Mouse (Mus musculus) olfactory bulb, adult 2 months (tissue): ENCODE data around the gene Gm4744. TPM values are rescaled to one million over a fixed set of nuclear protein-coding genes. Genes with fewer than 3 reads are reported as not detected.
"Not testable (repeated sequence)": the region's sequence is repeated elsewhere in the genome, so short reads cannot be mapped to it uniquely, and the experiment has no call there.

Source experiments
- H3K27ac ChIP-seq: fragments of 200-500 bp; 2 replicates; pipeline ENCODE4 v1.5.1; 2012; ENCODE audit warnings: low read depth, low read length; ENCODE audit not compliant: insufficient read depth
- H3K4me1 ChIP-seq: fragments of 200-500 bp; 2 replicates; pipeline ENCODE4 v1.6.1; 2012; ENCODE audit warnings: low read length; ENCODE audit not compliant: control insufficient read depth, insufficient read depth
- H3K4me3 ChIP-seq: fragments of 200-500 bp; 2 replicates; pipeline ENCODE4 v1.5.1; 2012; ENCODE audit warnings: mild to moderate bottlenecking, low read depth, low read length, moderate library complexity; ENCODE audit not compliant: insufficient read depth
- CTCF ChIP-seq: fragments of 200-500 bp; IDR thresholded peaks from 2 replicates; pipeline ENCODE4 v1.5.1; 2012; ENCODE audit warnings: low read depth, mild to moderate bottlenecking, low read length, moderate library complexity; ENCODE audit not compliant: insufficient read depth
- POLR2A ChIP-seq: fragments of 200-500 bp; IDR thresholded peaks from 2 replicates; pipeline ENCODE4 v1.6.1; 2012; ENCODE audit warnings: mild to moderate bottlenecking, low read depth, low read length, moderate library complexity; ENCODE audit not compliant: insufficient read depth
- WGBS: fragments of 180-500 bp; shearing (Covaris S2); methylation state at CpG from one replicate; pipeline ENCODE4 v1.1.7; 2018; 5-methylcytosine and 5-hydroxymethylcytosine counted together
- polyA plus RNA-seq: library from polyadenylated mRNA; stranded (reverse); fragments of >200 nt; gene quantifications from 2 replicates; pipeline ENCODE4 v1.2.4, GENCODE M21; 2012; ENCODE audit warnings: low replicate concordance; ENCODE audit not compliant: missing spikeins, insufficient read depth, insufficient read length

Gm4744 gene
- not detected in 2 replicates for polyA plus RNA-seq

DNA sequence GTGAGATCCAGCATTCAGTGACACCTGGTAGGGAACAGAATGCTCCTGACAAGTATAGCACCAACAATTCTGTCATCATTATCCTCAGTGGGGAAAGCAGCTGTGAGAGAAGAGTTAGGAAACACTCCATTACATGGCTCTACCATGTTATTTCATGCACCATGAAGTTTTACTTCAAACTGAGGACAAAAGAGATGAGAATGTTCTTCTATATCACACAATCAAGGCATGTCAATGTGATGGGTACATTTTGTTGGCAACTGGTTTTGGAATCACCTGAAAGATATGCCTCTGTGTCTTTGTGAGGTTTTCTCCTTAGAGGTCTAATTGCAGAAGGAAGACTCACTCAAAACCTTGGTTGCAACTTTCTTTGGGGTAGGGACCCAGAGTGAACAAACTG is at the start of gene Gm4744:
TSS of gene Gm4744 (minus strand) at position 101 of the 400 bp plus-strand sequence.
- H3K27ac ChIP-seq: no peak within 1 kb of the TSS
- TF ChIP-seq POLR2A: no peak
- TF ChIP-seq CTCF: no peak
- H3K4me3 ChIP-seq: no peak within 1 kb of the TSS
- no peaks in the 10 kb centered on the region for H3K4me1 ChIP-seq

DNA sequence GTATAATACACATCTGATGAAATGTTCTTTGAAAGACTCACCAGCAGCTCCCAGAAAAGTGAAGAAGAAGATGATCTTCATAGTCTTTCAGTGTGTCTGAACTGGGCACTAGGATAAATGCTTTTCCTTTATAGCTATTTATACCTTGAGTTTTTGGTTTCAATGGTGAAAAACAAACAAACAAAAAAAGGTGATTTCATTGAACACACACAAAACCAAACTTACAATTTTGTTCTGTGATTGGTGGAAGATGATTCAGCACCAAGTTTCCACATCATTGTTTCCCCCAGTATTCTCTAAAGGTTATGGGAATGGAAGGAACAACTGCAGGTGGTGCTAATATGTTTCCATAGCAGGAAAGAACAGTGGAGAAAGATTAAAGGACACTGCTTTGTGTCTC is 47.7 kb upstream of the Gm4744 start, which contains the start of gene Gm2663:
TSS of gene Gm2663 (minus strand) at position 101 of the 400 bp plus-strand sequence.
- H3K4me1 ChIP-seq, H3K4me3 ChIP-seq, H3K27ac ChIP-seq: not testable (repeated sequence)

DNA sequence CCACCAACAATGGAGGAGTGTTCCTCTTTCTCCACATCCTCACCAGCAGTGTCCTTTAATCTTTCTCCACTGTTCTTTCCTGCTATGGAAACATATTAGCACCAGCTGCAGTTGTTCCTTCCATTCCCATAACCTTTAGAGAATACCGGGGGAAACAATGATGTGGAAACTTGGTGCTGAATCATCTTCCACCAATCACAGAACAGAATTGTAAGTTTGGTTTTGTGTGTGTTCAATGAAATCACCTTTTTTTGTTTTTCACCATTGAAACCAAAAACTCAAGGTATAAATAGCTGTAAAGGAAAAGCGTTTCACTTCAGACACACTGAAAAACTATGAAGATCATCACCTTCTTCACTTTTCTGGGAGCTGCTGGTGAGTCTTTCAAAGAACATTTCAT is 12.8 kb upstream of the Gm4744 start, which contains the start of gene 1810009J06Rik:
TSS of gene 1810009J06Rik (plus strand) at position 301 of the 400 bp plus-strand sequence.
- not testable (repeated sequence) for H3K4me1 ChIP-seq, H3K27ac ChIP-seq, H3K4me3 ChIP-seq
- WGBS: 86% methylated on average over 2 of the region's 2 CpGs

DNA sequence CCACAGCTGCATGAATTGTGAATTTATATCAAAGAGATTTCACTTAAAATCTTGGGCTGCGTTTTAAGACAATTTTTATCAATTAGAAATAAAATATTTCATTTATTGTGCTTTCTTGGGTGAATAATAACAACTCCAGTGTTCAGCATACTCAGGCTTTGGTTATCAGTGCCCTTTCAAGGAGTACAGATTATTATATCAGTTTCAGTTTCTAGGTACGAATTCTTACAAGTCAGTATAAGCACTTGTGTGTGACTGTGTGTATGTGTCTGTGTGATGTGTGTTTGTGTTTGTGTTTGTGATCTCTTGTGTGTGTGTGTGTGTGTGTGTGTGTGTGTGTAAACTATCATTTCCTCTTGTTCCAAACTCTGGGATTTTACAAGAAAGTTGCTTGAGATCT is 2.0 kb upstream of the Gm4744 start:
- 68% methylated on average over 2 of the region's 2 CpGs for WGBS
- TF ChIP-seq CTCF: no peak
- no peak for TF ChIP-seq POLR2A
- H3K27ac ChIP-seq: no peak overlapping the region
- no peak overlapping the region for H3K4me3 ChIP-seq
- H3K4me1 ChIP-seq: no peaks in the 10 kb centered on the region

DNA sequence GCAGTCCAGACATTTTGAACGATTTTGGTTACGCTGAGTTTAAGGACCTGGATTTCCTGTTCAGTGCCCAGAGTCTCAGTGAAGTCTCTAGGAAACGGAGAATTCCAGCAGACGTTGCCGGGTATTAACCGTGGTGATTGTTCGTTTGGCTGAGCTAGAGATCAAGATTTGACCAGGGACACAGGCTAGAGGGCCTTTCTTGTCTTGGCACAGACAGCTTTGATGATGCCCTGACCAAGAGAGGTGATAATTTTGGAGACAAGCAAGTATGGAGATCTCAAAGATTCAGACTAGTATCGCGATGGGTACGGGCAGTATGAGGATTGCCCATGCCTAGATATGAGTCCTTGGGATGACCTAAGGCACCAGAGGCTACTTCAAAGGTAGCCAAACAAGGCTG is 11.2 kb downstream of the Gm4744 start, which contains the start of gene 1700074P13Rik:
TSS of gene 1700074P13Rik (minus strand) at position 101 of the 400 bp plus-strand sequence.
- 93% methylated on average over 10 of the region's 10 CpGs for WGBS
- TF ChIP-seq POLR2A (no peak), CTCF (no peak)
- no peaks in the 10 kb centered on the region for H3K4me1 ChIP-seq

DNA sequence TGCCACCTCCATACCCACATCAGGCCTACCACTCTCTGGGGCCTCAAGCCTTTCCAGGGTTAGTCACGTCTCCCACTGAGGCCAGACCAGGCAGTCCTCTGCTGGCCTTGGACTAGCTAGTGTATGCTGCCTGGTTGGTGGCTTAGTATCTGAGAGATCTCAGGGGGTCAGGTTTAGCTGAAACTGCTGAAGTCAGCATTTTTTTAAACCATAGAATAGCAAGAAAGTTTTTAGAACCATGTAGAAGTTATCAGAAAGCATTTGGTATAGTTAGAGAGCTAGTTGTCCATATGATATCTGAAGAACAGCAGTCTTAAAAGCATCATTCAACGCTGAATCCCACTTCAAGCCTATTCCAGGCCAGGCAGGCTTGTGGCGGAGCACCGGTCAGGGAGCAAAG is 31.7 kb downstream of the Gm4744 start:
- WGBS: 85% methylated on average over 4 of the region's 4 CpGs
- no peak overlapping the region for H3K4me3 ChIP-seq
- TF ChIP-seq POLR2A (no peak), CTCF (no peak)
- H3K4me1 ChIP-seq: no peaks in the 10 kb centered on the region
- H3K27ac ChIP-seq: no peak overlapping the region

More for the DNA sequence above, 11.2 kb downstream of the Gm4744 start, which contains the start of gene 1700074P13Rik:
- no peak within 1 kb of the TSS for H3K4me3 ChIP-seq
- no peak within 1 kb of the TSS for H3K27ac ChIP-seq

DNA sequence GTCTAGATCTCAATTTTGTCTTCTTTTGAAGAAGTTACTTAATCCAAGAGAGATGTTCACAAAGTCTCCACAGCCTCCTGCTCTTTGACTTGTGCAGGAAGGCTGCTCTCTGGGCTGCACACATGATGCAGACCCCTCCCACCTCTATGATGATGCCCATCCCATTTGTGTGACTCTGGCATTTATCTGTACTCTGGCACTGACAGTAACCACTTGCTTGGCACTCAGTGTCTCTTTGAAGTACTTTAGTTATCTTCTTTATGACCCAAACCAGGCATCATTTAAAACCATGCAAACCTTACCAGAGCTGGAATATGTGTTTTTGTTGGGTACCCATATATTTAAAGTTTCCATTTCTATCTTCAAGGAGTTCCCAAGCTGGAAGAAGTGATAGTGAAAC is 51.4 kb downstream of the Gm4744 start, which contains the start of gene Prss58:
TSS of gene Prss58 (minus strand) at position 101 of the 400 bp plus-strand sequence.
- H3K4me3 ChIP-seq: no peak within 1 kb of the TSS
- H3K4me1 ChIP-seq: no peaks in the 10 kb centered on the region
- no peak within 1 kb of the TSS for H3K27ac ChIP-seq
- TF ChIP-seq POLR2A: no peak

Other genes with a start within 250 kb of the Gm4744 start
- gene Moxd2, start 64.4 kb downstream of the Gm4744 start, polyA plus RNA-seq: not detected in 2 replicates
- not detected in 2 replicates for gene Prss58, start 51.5 kb downstream of the Gm4744 start, polyA plus RNA-seq
- not detected in 2 replicates for gene 1700074P13Rik, start 11.3 kb downstream of the Gm4744 start, polyA plus RNA-seq
- not detected in 2 replicates for gene 1810009J06Rik, start 12.9 kb upstream of the Gm4744 start, polyA plus RNA-seq
- not detected in 2 replicates for gene Gm2663, start 47.6 kb upstream of the Gm4744 start, polyA plus RNA-seq
- not detected in 2 replicates for gene 2210010C04Rik, start 83.6 kb upstream of the Gm4744 start, polyA plus RNA-seq